Comparison of ENCODE assay signal across 8 mouse cellular contexts in genomic region chr2:74711721-74712621, GRCm38 (mm10). TPM values are rescaled to one million over a fixed set of nuclear protein-coding genes. Genes with fewer than 3 reads are reported as not detected.
DNase-seq lines count a peak whose midpoint lies in the region; ATAC-seq lines count a peak whose summit lies in the region.

Gene Hoxd3, plus strand, starts transcription at chr2:74711927.
Gene Hoxd4, plus strand, starts transcription at chr2:74711929.

- WGBS in embryonic facial prominence, embryonic 13.5 days, result under 1% methylated on average over 65 of the region's 65 CpGs
- under 1% methylated on average over 65 of the region's 65 CpGs for WGBS in hindbrain, embryonic 13.5 days
- under 1% methylated on average over 65 of the region's 65 CpGs for WGBS in liver, embryonic 11.5 days

- H3K27ac ChIP-seq in embryonic facial prominence, embryonic 13.5 days, result no peak within 1 kb of the TSS
- peak within 1 kb of the TSS; percentile 84 for H3K27ac ChIP-seq in hindbrain, embryonic 13.5 days
- no peak within 1 kb of the TSS for H3K27ac ChIP-seq in liver, embryonic 11.5 days (ENCODE audit: low read depth, low read length)

- peak within 1 kb of the TSS; percentile 35 for H3K4me3 ChIP-seq in embryonic facial prominence, embryonic 13.5 days
- peak within 1 kb of the TSS; percentile 40 for H3K4me3 ChIP-seq in hindbrain, embryonic 13.5 days
- H3K4me3 ChIP-seq in liver, embryonic 11.5 days (ENCODE audit: low read depth, low read length), result peak within 1 kb of the TSS; percentile 37

- peaks cover 99% of the 10 kb centered on the region for H3K27me3 ChIP-seq in embryonic facial prominence, embryonic 13.5 days
- peaks cover 96% of the 10 kb centered on the region for H3K27me3 ChIP-seq in hindbrain, embryonic 13.5 days
- peaks cover 97% of the 10 kb centered on the region for H3K27me3 ChIP-seq in liver, embryonic 11.5 days (replicated peaks; ENCODE audit: control insufficient read depth, insufficient read depth, low read length)

- ATAC-seq in embryonic facial prominence, embryonic 13.5 days (ENCODE audit: insufficient number of reproducible peaks, insufficient read depth, low FRiP score, low TSS enrichment, low read depth), result no peak; the same call in 1 of the 2 replicates
- peak; percentile 19; the same call in 1 of the 2 replicates for ATAC-seq in hindbrain, embryonic 13.5 days (ENCODE audit: low FRiP score)
- no peak for ATAC-seq in liver, embryonic 11.5 days (replicated peaks; ENCODE audit: low FRiP score)

- peaks cover 19% of the 10 kb centered on the region for H3K4me1 ChIP-seq in embryonic facial prominence, embryonic 13.5 days
- peaks cover 10% of the 10 kb centered on the region for H3K4me1 ChIP-seq in hindbrain, embryonic 13.5 days (replicated peaks)
- no peaks in the 10 kb centered on the region; the same call in 1 of the 2 replicates for H3K4me1 ChIP-seq in liver, embryonic 11.5 days (replicated peaks; ENCODE audit: control insufficient read depth, insufficient read depth, low read length)

- peak within 1 kb of the TSS; percentile 53 for H3K4me2 ChIP-seq in embryonic facial prominence, embryonic 13.5 days
- peak within 1 kb of the TSS; percentile 38 for H3K4me2 ChIP-seq in hindbrain, embryonic 13.5 days
- H3K4me2 ChIP-seq in liver, embryonic 11.5 days, result peak within 1 kb of the TSS; percentile 45

- peak within 1 kb of the TSS; percentile 46 for H3K9ac ChIP-seq in embryonic facial prominence, embryonic 13.5 days
- peak within 1 kb of the TSS; percentile 70 for H3K9ac ChIP-seq in hindbrain, embryonic 13.5 days
- H3K9ac ChIP-seq in liver, embryonic 11.5 days (ENCODE audit: low read depth, low read length), result 0 out of 2 replicates have a peak within 1 kb of the TSS, but pooled peaks have one; percentile 31

- H3K9me3 ChIP-seq in embryonic facial prominence, embryonic 13.5 days, result no peaks in the 10 kb centered on the region
- H3K9me3 ChIP-seq in hindbrain, embryonic 13.5 days, result no peaks in the 10 kb centered on the region
- no peaks in the 10 kb centered on the region for H3K9me3 ChIP-seq in liver, embryonic 11.5 days (ENCODE audit: control insufficient read depth, low read length)

- peak; percentile 82 for DNase-seq in embryo, embryonic 11 days
- no peak for DNase-seq in embryo, embryonic 9.5 days (ENCODE audit: extremely low spot score)
- no peak for DNase-seq in liver, embryonic 11.5 days (ENCODE audit: low spot score)
- peak; percentile 52 for DNase-seq in urinary bladder, postnatal 25 days (ENCODE audit: low spot score)
- DNase-seq in frontal cortex, postnatal 14 days (ENCODE audit: low spot score in 2 of 2), result no peak
- DNase-seq in layer of hippocampus, adult 11-12 months (ENCODE audit: low spot score), result no peak

- no peaks in the 10 kb centered on the region for H3K36me3 ChIP-seq in embryonic facial prominence, embryonic 13.5 days
- H3K36me3 ChIP-seq in hindbrain, embryonic 13.5 days, result no peaks in the 10 kb centered on the region
- H3K36me3 ChIP-seq in liver, embryonic 11.5 days (ENCODE audit: control insufficient read depth, insufficient read depth, low read length), result no peaks in the 10 kb centered on the region

RNA-seq across cellular contexts. Expression of gene Hoxd3, which starts in this region (rescaled TPM):
- polyA plus RNA-seq in embryonic facial prominence, embryonic 13.5 days (2015; fragmentation: Nextera tagmentation; extraction: Ambion mirVana), result 1.5 and 3.3 TPM in 2 replicates
- polyA plus RNA-seq in hindbrain, embryonic 13.5 days (2015; fragmentation: Nextera tagmentation; extraction: Ambion mirVana), result 76.0 and 82.5 TPM in 2 replicates
- 0.47 and 0.87 TPM in 2 replicates for polyA plus RNA-seq in liver, embryonic 11.5 days (2014; fragmentation: Nextera tagmentation; extraction: Ambion mirVana)

RNA-seq across cellular contexts. Expression of gene Hoxd4, which starts in this region (rescaled TPM):
- 0.50 TPM in 1 of 2 replicates, not detected in the other for polyA plus RNA-seq in embryonic facial prominence, embryonic 13.5 days (2015; fragmentation: Nextera tagmentation; extraction: Ambion mirVana)
- 4.1 and 4.2 TPM in 2 replicates for polyA plus RNA-seq in hindbrain, embryonic 13.5 days (2015; fragmentation: Nextera tagmentation; extraction: Ambion mirVana)
- 0.14 and 0.18 TPM in 2 replicates for polyA plus RNA-seq in liver, embryonic 11.5 days (2014; fragmentation: Nextera tagmentation; extraction: Ambion mirVana)

Comparison
In these comparisons a context has a peak if more than half of its experiments do, and no peak if none do; other contexts are left out.
1. RNA of gene Hoxd3 (polyA plus RNA-seq): 76.0 to 82.5 TPM in hindbrain, embryonic 13.5 days; 1.5 to 3.3 TPM in embryonic facial prominence, embryonic 13.5 days and 0.47 to 0.87 TPM in liver, embryonic 11.5 days; every median in the first group is over 10 times any median in the second.
2. DNase-seq: peak in embryo, embryonic 11 days (single experiment) and urinary bladder, postnatal 25 days (single experiment); none in embryo, embryonic 9.5 days (single experiment), liver, embryonic 11.5 days (single experiment), frontal cortex, postnatal 14 days (0 of 2) and layer of hippocampus, adult 11-12 months (single experiment).
3. Peak in every context shown above with its lines, with median percentiles within 50 percentile points of each other: H3K4me2 ChIP-seq, H3K4me3 ChIP-seq and H3K9ac ChIP-seq.